Mouse (Mus musculus) heart, postnatal 0 days (tissue): ENCODE measurements around the gene Bcas3.

Experiments
- CTCF ChIP-seq: IDR thresholded peaks from 2 replicates; pipeline ENCODE4 v1.5.1; 2016; ENCODE audit warnings: antibody characterized with exemption, control low read depth, low read depth
- EP300 ChIP-seq: IDR thresholded peaks from 2 replicates; pipeline ENCODE4 v1.6.1; 2016; ENCODE audit warnings: antibody characterized with exemption, low read depth

- TF ChIP-seq CTCF (no peak), EP300 (no peak)
Measured at GRCm38 (mm10) chr11:85714312-85714931, 361.5 kb downstream of the Bcas3 start.
